Mouse (Mus musculus) layer of hippocampus, adult 18-20 months (tissue): ENCODE results near the gene Ift27. TPM values are rescaled to one million over a fixed set of nuclear protein-coding genes. Genes with fewer than 3 reads are reported as not detected.
A peak's percentile ranks its signal among the peaks of the same experiment; 100 is the strongest.

Experiments
- DNase-seq, 2 experiments: peaks; one replicate each; pipeline ENCODE4 v3.0.0; 2022; ENCODE audit warnings: low spot score in 2 of 2
- total RNA-seq, 2 experiments: library from RNA; stranded (reverse); gene quantifications; 2 replicates each; pipeline ENCODE4 v1.2.3; 2021

Gene Ift27
- total RNA-seq, 2 experiments from 2014 or later, result 19.5 to 21.8 TPM

- no peak for DNase-seq
These were observed 749 bp downstream of the Ift27 start for GRCm38 (mm10) chr15:78172899-78173817.

- DNase-seq, result peak in 1 of 2 experiments; percentile 67
These were observed 1.5 kb downstream of the Ift27 start for GRCm38 (mm10) chr15:78172256-78172898.

DNA sequence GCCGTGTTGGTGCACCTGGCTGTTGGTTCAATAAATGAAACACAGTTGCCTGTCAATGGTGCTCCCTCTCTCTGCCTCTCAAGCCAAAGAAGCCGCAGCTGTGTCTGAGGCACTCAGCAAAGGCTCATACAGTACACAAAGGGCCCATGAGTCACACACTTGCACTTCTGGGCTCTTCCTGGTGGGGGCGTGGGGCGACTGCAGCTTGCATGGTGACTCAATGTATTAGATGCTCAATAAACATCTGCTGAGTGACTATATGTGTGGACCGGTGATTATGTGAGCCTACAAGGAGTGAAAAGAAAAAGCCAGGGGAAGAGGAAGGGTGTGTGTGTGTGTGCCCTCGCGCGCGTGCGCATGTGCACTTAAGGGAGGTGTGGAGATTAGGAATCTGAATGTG lies 2.3 kb downstream of the Ift27 start:
- DNase-seq, result no peak

DNA sequence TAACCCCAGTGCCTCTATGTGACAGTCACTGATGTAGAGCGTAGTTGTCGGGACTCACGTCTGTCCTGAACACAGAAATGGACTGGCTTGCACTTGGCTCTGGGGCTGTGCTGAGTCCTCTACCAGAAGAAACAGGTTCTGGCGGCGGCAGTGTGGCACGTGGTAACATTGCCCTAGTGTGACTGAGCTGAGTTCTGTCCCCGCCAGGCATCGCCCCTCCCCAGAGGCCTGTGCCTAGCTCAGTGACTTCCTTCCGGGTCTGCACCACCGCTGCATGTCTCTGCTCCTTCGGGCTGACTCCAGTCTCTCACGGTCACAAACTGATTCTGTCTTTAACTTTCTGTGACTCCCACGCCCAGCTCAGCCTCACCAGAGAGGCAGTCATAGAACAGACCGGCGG lies 3.2 kb downstream of the Ift27 start:
- DNase-seq, result no peak

DNA sequence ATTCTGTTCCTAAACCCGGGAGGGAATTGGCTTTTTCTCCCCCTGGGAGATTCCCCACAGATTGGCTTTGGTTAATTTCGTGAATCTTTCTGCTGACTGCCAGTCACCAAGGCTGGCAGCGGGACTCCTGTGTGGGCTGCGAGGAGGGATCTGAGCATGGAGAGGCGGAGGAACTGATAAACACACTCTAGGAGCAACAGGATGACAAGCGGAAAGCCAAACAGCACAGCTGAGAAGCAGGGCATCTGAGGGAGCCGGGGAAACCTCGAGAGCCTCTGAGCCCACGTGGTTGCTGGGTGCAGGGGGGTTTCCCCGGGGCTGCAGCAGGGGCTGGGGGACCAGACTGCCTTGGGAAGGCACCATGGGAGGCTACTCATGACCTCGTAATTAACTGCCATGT lies 4.3 kb downstream of the Ift27 start:
- peak; percentile 60 to 73 for DNase-seq

DNA sequence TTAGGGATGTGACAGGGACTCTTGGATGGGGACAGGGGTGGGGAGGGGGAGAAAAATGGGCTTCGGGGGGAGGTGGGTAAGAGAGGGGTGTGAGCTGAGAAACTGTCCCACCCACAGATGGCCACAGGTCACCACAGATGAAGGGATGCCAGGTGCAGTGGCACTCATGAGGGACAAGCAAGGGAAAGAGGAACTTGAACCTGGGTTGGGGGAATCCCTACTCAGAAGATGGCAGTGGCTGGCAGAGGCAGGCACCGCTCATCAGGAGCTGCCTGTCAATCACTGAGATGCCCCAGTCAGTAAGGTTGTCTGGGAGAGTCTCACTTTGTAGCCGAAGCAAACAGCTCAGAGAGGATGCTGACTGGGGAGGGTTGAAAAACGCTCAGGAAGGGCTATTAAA lies 8.6 kb downstream of the Ift27 start:
- DNase-seq, result no peak

DNA sequence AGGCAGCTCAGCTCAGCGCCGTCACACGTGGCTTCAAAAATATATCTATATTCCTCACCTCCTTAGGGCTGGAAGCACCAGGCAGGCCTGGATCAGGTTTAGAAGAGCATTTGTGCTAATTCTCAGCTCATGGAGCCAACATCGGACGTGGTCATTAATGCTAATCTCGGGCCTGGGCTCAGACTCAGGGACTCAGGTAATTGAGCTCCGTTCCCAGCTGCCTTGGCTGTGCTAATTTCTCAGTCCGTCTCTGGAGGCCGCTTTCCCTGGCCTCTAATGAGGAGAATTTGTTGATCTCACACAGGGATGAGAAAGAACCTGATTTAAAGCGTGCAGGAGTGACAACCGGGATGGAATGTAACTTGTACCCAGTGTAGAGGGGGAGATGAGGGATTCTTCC lies 9.4 kb downstream of the Ift27 start:
- no peak for DNase-seq

DNA sequence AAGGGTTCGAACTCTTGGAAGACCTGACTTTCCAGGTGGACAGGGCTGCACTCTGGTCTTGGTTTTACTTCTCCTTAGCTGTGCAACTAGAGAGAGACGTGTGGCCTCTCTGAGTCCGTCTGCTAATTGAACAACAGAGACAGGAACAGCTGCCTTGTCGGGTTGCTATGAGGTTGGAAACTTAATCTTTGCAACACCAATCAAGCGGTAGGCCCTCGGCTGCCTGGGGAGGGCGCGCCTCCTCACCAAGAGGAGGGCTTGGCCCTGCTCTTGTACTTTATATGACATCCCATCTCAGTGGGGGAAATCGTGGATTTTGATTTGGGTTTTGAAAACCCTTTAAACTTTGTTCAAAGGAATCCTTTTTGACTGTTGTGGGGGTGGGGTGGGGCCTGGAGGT lies 12.0 kb downstream of the Ift27 start:
- DNase-seq, result no peak

GRCm38 (mm10) chr15:78158335-78158734 lies 15.6 kb downstream of the Ift27 start:
- DNase-seq, result no peak

GRCm38 (mm10) chr15:78157824-78158223 lies 16.1 kb downstream of the Ift27 start:
- no peak for DNase-seq

- no peak for DNase-seq
These were observed 16.6 kb downstream of the Ift27 start for GRCm38 (mm10) chr15:78157330-78157729.

DNA sequence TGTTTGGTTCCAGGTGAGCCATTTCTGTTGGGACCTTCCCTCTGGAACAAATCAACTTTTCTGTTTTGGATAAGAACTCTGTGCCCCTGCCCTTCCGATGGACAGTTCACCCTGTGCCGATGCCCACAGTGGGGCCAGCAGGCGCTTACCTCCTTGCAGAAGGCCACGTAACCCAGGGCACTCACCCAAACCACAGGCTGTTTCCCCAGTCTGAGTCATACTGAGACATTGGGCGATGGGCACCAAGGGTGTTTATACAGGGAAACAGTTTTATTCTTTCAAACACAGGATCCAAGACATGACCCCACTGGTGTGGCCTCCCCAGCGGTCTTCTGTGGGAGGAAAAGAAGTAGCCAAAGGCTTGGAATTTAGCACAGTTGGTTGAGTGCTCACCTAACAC lies 18.5 kb downstream of the Ift27 start:
- no peak for DNase-seq

GRCm38 (mm10) chr15:78153045-78153775 lies 20.7 kb downstream of the Ift27 start:
- DNase-seq, result no peak

DNA sequence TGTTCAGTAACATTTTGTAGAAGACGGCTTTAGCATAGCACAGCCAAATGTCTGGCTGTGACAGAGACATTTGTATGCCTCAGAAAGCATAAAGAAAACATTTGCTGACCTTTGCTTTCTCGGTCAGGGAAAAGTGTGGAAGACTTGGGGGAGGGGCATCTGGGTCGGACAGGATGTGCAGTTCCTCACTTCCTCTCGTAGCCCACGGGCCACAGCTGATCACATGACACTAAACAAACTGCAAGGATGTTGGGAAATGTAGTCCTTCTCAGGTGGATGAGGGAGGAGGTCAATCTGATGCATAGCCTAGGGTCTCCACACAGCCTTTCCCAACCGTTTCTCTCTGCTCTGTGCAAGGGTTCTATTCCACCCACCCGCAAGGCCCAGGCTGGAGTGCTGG lies 25.3 kb downstream of the Ift27 start:
- DNase-seq, result no peak

DNA sequence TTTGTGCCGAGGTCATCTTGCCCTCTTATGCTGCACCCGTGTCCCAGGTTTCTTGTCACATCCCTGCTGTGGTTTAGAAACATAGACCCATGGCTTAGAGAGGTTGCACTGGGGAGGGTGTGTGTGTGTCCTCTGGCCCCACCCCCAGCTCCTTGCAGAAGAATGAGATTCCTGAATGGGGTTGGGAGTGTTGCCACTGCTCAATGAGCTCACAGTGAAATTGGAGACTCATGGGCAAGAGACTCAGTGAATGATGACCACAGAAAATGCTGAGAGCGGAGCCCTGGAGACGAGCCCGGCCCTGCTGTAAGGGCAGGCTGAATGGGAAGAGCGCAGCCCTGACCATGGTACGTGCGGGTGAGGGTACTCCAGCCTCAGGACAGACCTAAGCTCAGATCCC lies 33.7 kb downstream of the Ift27 start:
- no peak for DNase-seq

DNA sequence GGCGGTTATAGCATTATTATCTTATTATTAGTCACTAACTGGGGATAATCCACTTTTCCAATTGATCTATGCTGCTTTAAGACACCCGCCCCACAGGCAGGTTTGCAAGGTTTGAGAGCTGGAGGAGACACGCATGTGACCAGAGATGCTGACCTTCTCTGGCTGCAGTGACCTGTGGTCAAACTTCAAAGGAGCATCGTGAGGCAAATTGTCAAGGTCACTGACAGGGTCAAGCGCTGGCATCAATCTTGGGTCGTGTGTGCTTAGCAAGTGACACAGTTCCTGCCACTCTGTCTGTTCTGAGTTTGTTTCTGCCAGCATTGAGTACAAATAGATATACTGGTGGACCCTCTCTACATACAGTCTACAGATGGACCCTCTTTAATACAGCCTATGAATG lies 39.3 kb downstream of the Ift27 start:
- DNase-seq, result no peak

GRCm38 (mm10) chr15:78133389-78133788 lies 40.5 kb downstream of the Ift27 start:
- DNase-seq, result no peak

DNA sequence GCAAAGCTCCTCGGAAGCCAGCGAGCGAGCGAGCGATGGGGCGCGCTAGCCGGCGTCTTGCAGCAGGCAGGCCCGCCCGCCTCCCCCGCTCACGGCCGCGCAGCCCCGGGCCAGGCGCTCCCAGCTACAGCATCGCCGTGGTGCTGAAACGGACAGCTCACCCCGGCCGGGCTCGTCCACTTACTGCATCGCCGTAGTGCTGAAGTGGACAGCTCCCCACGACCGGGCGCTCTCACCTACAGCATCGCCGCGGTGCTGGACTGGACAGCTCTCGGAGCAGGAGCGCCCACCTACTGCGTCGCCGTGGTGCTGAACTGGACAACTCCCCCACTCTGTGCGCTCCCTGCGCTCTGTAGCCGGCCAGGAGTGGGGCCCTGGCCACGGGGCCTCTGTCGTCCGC lies 54.2 kb downstream of the Ift27 start, which contains the start of gene Cacng2:
Gene Cacng2 (minus strand): TSS at position 325 of the 400 bp plus-strand sequence.
- DNase-seq, result peak; percentile 75 to 86

GRCm38 (mm10) chr15:78119248-78119647 lies 54.7 kb downstream of the Ift27 start:
- DNase-seq, result peak in 1 of 2 experiments; percentile 43

DNA sequence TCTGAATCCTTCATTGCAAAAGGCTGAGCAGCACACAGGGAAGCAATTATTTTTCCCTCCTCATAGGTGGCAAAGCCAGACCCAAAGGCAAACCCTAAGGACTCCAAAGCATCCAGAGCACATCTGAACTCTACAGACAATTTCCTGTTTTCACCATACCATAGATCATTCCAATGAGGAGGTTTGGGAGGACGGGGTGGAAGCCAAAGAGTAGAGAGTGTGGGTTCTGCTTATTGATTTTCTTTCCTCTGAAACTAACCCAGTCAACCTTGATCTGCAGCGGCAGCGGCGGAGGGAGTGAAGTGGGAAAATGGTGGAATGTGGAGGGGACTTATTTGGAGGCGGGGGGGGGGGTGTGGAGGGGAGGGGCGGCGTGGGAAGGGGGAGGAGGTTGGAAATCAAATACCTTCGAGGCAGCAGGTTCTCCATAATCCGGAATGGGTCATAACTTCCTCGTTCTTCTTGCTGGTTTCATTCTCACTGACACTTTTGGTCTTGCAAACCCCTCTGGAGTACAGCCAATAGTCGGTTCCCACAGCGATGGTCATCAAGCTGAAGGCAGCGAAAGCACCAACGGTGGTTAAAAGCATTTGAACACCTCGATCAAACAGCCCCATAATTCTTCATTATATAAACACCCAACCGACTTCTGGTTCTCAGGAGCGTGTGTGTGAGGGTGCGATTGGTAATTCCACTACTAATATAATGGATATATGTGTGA lies 55.5 kb downstream of the Ift27 start:
- DNase-seq, result peak in 1 of 2 experiments; percentile 35

DNA sequence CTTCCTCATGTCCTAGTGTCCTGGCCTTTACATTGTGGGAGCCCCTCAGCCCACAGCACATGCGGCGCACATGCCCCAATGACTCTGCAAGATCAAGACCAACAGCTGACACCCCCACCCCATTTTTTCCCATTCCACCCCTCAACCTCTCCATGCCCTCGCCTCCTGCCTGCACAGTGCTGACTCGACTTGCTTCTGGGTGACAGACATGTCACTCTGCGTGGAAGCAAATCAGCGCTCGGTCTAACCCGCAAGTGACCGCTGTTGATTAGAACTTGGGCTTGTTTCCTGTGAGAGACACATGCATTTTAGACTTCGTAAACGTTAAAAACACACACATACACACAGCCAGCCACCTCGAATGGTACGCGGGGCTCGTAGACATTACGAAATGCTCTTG lies 56.2 kb downstream of the Ift27 start:
- no peak for DNase-seq
